Mouse (Mus musculus): ENCODE measurements around the gene Sept9.

DNA sequence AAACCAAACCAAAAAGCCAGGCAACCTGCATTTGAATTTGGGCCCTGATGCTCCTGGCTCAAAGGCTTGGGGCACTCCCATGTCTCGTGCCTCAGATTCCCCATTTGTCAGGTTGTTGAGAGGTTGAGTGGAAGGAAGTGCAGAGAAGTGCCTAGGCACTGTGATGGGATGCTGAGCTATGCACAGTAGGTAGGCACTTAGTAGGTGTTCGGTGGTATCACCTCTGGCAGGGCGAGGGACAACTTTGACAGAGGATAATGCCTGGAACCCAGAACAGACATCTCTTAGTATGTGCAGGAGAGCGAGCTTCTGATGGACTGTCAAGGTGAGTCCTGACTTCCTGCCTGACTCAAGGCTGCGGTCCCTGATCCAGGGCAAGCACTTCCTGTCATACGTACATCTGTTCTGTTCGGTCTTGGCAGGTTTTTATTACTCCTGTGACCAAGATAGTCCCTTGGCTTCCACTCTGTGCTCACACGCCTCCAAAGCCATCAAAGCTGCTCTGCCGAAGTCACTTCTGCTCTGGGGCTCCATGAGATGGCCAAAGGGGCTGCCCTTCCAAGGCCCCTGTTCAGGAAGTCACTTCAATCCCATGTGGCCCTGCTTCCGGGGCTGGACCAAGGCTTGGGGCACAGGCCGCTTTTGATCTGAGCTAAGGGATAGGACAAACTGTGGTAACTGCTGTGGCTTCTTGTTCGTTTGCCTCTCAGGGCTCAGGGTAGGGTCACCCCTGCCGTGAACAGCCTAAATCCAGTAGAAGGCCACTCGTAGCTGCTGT lies 107.0 kb downstream of the Sept9 start:
- TF ChIP-seq CTCF (IDR thresholded peaks at IDR 0.05) (no peak), EP300 (IDR thresholded peaks at IDR 0.05) (no peak)
